Mouse (Mus musculus): ENCODE measurements around the gene March2.

Gene March2

GRCm38 (mm10) chr17:33637038-33637437 lies 81.4 kb downstream of the March2 start:
- DNase-seq (ENCODE audit: low spot score in 2 of 2): peak in 1 of 2 experiments; percentile 75
